Mouse (Mus musculus) monocyte, adult 5-6 weeks (primary cell): Measurements from ENCODE around the gene Erich2. TPM values are rescaled to one million over a fixed set of nuclear protein-coding genes. Genes with fewer than 3 reads are reported as not detected.
"Not testable (repeated sequence)": the region's sequence is repeated elsewhere in the genome, so short reads cannot be mapped to it uniquely, and the experiment has no call there.

Experiments
- ATAC-seq: fragments of 153-309, 156-312 bp; replicated peaks from 2 replicates; pipeline ENCODE4 v1.8.0; 2017; ENCODE audit warnings: mild to moderate bottlenecking; ENCODE audit not compliant: low TSS enrichment, insufficient number of reproducible peaks, severe bottlenecking, poor library complexity, low FRiP score
- total RNA-seq: library from RNA; stranded (forward); fragments of 200-1000, 200-491, 200-594 nt; gene quantifications from 3 replicates; pipeline ENCODE4 v1.2.3, GENCODE M21; 2017

Gene Erich2
- total RNA-seq, result not detected in 3 replicates

DNA sequence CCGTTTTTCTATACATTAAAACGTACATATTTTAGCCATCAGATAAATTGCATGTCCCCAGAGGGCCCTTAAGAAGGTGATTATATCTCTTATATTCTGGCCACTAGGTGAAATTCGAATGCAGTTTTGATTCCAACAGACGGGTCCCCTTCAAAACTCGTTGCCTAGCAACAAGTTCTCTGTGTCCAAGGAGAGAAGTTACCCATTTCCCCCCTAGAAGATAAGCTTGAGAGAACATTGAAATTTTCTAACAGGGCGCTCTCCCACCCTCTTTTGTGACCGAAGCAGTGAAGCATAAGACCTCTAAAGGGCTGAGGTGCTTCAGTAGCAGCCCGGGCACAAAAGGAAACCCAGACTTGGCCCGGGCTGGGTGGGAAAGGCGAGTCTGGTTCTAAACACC, at the start of gene Erich2:
Erich2 (plus strand) TSS at position 324 of the 400 bp plus-strand sequence.
- no peak for ATAC-seq

DNA sequence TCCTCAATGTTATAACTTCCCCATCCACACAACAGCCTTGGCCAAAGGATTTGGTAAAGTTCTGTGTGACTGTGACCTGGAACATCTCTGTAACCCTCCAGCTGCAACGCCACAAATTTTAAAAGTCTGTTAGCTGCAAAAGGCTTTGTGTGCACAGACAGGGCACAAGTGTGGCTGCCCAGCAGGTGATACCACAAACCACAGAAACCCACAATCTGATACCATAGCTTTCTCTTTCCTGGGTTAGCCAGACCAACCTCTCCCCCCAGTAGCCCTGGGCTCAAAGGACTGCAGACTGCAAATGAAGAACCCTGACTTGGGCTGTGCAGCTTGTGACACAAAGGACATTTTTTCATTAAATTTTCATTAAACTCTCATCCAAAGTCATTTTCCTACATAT, 45.0 kb upstream of the Erich2 start:
- ATAC-seq, result no peak

DNA sequence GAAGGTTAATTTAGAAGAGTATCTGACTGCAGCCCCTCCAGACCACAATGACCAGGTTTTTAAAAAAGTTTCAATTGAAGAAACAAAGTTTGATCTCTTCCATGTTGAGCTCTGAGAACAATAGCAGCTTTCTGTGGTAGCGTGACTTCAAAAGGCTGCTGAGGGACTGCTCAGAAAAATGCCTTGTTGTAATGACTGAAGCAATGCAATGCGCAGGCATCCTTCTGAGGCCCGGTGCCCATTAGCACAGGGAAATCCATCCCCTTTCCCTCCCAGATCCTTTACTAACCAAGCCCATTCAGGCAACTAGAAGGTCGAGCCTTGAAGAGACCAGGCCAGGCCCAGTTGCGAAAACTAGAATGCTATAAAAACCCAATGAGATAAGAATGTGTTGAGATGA, 37.5 kb upstream of the Erich2 start:
- ATAC-seq, result no peak

DNA sequence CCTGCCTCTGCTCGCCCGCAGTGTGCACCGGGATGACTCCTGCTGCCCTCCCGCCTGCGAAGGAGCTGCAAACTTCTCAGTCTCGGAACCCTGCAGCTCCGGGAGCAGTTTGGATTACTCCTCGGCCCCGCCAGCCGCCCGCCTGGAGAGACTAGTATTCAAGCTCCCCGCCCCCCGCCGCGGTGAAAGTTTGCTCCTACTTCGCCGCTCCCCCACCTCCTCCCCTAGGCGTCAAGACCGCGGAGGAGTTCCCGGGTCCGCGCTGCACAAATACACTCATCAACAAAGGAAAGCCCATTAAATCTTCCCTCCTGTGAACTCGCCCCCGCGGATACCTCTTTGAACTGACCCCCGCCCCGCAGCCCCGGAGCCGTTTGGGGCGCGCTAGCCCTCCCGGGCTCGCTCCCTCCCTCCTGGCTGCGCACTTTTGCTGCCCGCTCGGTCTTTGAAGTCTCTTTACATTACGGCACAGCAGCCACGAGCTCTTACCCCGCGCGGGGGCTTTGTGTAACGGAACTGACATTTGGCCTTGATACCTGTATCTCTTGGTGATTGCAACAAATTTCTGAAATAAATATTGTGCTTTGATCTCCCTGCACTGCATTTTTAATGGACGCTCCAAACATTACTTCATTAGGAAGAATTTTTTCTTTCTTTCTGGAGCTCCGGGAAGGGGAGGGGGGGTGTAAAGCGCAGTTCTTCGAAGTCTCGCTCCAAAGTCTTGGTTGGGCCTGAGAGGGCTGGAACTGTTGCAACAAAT, 36.6 kb upstream of the Erich2 start:
- ATAC-seq, result no peak

DNA sequence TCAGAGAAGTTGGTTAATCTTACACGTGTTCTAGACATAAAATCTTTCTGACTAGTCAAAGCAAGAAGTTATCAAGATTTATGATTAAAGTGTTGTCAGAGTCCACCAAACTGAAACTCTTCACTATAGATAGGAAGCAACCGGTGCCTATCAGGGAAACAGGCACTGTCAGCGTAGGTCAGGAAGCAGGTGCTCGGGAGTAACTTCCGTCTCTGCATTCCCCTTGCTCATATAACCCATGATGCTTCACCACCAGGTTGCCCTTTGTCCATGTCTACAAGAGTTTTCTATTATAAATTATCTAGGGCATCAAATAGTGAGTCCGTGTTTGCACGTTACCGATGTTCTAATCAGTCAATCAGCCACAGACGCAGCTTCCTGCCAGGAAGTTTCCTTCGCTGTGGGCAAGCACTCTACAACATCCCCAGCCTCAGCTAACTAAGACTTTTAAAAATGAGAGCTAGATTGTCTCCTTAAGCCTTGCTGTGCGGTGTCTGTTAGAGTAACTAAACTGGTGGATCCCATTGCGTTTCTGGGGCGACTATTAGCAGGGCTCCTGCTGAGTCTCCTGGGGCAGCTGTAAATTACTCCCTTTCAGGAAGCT, 10.8 kb upstream of the Erich2 start:
- no peak for ATAC-seq

DNA sequence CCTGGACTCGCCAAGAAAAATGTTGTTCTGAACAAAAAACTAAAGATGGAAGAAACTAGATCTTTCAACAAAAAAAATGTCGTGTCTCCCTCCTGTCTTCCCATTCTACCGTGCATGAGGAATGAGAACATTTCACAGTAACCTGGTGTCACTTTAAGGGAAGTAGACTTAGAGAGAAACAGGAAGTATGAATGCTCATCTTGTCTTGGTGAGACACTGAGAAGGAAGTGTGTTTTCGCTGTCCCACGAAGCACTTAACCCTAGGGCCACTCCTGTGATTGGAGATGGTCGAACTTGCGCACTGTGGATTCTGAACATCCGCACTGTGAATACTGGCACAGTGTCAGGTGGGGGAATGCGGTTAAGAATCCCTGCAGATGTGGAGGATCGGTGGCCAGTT, 5.2 kb upstream of the Erich2 start:
- ATAC-seq, result 0 out of 2 replicates have a peak, but pooled peaks have one; percentile 35

DNA sequence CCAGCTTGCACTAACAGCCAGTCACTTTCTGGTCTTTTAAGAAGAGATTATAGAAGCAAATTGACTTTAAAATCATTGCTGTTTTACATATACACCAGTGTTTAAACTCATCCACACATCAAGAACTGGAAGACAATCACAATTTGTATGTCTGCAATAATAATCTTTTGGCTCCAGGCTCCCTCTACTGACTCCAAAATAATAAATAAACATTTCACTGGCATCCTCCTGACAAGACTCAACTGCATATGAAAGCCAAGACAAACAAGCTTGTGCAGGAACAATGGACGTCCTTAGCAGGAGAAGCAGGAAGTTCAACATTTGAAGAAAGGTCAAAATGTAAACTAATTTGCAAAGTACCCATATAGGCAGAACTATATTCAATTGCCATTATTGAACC, 3.4 kb upstream of the Erich2 start:
- no peak for ATAC-seq

DNA sequence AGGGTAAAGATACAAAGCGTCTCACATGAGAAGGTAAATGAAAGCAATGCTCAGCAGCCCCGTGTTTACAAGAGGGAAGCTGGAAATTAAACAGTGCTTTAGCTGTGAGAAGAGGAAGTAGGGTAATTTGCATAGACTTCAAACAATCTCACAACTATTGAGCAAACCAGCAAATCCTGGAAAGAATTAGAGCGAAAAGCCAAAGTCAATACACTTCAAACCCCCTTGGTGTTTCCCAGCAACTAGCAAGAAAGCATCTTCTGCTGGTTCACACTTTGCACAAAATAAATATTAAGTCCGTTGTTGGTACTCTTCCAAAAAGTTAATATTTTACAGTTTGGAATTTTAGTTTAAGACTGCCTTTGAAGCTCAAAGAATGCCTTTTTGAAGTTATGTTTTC, 2.7 kb upstream of the Erich2 start:
- ATAC-seq, result no peak

DNA sequence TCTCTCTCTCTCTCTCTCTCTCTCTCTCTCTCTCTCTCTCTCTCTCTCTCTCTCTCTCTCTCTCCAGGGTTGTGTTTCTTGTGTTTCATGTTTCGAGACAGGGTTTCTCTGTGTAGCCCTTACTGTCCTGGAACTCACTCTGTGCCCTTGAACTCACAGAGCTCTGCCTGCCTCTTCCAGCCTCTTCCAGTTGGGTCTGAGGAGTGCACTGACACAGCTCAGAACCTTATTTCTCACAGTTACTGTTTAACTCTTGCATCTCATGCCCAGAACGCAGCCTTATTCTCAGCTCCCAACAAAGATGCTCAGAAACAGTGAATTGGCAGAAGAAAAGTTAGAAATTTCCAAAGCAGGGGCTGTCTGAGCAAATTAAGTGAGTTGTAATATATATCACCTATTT, 2.2 kb upstream of the Erich2 start:
- no peak for ATAC-seq

DNA sequence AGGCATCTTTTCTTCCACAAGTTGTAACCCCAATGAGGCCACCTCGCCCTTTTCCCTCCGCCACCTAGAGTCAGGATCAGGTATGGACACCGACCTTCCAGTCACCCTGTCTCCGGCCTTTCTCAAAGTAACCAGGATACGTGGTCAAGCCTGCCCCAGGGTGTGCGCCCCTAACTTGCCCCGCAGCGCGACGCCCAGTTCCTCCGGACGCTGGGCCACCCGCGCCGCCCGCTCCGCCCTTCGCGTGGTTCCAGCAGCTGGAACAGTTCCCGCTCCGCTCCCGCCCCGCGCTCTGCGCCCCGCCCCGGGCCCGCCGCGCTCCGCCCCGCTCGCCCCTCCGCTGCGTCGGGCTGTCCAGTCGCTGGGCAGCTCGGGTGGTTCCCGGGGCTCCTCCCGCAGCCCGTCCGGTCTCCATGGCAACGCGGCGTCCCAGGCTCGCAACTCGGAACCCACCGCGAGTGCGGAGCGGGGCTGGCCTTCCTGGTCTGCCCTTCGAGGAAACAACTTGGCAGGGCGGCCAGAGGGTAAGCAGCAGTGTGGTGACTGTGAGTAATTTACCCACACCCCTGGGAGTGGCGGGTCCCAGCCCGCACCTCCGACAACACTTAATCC, 508 bp downstream of the Erich2 start:
- ATAC-seq, result no peak

DNA sequence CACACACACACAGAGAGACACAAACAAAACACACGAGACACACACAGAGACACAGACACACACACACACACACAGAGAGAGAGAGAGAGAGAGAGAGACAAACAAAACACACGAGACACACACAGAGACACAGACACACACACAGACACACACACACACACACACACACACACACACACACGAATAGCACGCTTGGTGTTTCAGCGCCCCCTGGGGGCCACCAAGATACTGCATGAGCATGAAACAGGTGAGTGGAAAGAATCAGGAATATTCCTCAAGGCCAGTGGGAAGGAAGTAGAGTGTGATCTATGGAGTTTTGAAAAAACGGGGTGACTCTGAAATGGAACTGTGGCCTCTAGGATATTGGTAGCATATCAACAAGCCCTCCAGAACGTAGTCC, 29.7 kb downstream of the Erich2 start:
- not testable (repeated sequence) for ATAC-seq

DNA sequence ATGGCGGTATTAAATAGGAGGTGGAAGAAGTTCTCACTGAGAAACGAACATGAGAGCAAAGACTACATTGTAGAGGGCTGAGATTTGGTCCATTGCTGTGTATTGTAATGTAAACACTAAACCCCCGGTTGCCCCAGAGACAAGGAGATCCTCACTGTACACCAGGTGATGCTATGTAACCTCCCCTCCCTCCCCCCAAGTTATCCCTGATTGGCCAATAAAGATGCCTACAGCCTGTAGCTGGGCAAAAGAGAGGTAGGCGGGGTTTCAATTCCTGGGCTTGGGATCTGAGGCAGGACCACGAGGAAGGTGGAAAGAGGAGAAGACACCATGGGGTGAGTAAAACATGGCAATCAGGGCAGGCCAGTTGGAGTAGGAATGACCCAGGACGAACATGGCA, 42.1 kb downstream of the Erich2 start:
- no peak for ATAC-seq

DNA sequence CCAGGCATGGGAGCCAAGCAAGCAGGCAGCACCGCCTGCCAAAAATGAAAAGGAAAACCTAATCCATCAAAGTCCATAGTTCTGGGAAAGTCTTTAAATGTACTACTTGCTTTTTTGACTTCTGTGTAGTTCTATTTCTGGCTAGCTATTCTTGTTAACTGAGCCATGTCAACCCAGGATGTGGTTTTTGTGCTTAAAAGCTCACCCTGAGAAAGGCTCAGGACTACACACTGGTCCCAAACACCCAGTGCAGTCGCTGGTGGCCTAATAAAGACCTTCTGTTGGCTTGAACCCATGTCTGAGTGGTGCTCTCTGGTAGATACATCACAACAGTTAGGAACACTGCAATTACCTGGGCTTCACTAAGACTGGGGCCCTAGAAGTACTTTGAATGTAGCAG, 42.8 kb downstream of the Erich2 start:
- ATAC-seq, result no peak

DNA sequence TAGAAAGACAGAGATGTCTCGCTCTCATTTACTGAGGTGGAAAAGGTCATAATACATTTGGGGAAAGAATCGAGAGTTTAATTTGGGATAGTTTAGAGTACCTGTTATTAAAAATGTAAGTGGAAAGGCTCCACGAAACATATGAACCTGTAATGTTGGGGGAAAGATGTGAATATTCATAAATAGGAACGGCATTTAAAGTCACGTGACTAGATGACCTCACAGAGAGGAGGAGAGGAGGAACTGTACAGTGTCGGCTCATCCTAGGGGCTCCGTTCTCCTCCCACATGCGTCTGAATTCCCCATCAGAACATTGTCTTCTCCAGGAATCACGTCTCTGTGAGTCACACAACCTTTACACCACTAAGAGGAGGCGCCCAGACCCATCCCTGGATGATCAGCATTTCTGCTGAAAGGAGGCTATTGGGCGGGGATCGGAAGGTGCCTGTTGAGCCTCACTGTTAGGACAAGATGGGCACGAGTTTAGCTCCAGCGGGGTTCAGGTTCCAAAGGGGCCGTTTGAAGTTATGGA, 43.5 kb downstream of the Erich2 start:
- no peak for ATAC-seq

DNA sequence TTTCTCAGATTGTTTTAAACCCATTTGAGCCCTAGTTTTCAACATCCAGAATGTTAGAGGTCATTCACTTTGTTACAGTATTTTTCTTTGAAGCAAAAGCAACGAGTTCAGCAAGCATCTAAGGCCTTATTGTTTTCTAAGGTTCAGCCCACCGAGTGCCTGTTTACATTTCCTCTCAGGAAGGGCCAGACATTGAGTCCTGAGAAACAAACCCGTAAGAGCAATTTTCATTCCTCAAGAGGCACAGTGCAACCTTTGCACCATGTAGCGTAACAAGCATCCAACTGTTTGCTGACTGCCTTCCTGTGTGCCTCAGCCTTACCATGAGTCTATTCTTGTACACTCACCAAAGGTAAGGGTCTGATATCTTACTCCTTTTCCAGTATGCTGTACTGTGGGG, 44.2 kb downstream of the Erich2 start, which contains the start of gene Gad1:
Gad1 (plus strand) TSS at position 301 of the 400 bp plus-strand sequence.
- ATAC-seq, result no peak

DNA sequence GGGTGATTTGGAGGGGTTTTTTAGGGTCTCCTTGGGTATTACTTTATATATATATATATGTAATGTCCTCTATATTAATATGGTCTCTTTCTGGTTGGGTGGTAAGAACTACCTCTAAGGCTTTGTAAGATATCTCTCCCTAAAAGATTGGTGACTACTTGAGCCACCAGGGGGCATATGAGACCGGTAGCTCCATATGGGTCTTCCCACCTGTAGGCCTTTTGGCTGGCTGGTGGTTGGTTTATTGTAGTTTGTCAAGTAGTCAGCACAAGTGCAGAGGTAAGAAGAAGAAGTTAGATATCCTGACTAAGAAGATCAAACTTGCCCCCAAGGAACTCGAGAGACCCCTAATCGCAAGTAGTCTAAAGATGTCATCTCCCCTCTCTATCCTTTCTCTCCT, 45.2 kb downstream of the Erich2 start:
- no peak for ATAC-seq

DNA sequence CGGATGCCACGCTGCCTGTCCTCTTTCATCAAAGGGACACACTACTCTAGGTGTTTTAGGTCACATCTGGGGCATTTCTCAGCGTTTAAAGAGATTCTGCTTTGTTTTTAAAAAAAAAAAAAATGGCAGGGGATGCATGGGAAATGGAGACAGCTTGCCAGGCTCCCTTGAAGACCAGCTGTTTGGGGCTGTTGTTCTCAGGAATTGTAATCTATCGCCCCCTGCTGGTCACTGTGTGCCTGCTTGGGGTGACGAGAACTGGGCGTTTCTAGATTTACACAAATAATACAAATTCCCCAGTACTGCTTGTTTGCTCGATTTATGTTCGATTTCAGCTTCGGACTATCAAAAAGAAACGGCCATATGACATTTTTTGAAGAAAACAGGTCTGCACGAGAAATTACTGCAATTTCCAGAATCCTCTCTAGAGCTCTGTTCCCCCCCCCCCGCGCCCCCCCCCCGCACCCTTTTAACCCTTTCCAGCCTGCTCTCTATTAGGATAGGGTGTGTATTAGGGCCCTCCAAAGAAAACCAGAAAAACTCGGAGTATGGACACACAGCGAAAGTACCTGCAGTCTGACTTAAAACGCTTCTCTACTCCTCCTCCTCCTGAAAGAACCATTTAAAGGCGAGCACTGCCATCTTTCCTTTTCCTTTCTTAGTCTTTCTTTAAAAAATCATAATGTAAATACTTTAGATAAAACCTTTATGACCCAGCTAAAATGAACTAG, 49.7 kb downstream of the Erich2 start:
- ATAC-seq, result no peak

DNA sequence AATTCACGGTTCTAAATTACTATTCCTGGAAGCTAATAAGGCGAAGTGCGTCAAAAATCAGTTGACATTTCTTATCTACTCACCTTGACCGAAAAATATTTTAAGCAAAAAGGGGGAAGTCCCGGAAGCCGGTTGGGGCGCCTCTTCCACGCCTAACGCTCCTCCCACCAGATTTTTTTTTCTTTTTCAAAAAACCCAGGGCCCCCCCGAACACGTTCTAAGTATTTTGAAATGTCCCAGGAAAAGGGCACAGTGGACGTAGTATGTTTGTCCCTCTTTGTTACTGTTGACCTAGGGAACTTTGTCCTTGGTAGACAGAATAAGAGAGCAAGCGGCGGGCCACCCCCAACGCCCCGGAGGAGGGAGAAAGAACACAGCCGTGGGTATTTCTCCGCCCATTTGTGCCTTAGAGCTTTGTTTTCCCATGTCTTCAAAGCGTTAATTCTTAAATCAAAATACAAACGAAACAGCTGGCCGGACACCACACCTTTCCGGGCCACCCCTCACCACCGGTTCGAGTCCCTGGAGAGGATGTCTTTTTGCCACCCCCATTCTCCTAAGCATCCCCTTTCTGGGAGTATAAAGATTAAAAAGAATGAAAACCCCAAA, 50.3 kb downstream of the Erich2 start:
- no peak for ATAC-seq

DNA sequence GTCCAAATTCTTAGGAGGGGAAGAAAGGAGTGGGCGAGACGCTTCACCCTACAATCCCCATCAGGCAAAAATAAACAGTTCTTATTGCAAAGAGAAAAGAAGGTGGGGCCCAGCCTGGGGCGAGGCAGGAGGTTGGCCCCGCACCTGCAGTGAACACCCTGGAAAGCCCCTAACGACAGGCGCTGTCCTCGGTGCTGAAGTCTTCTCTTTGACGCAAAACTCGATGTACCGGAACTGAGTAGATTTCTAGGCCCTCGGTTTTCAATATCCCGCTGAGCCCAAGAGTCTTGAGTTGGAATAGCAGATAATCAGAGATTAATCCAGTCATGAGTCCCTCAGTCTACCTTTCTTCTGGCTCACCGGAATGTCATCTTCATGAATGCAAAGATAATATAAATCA, 50.9 kb downstream of the Erich2 start:
- ATAC-seq, result 0 out of 2 replicates have a peak, but pooled peaks have one; percentile 55
